Mouse (Mus musculus): ENCODE measurements around the gene Cxcl12. TPM values are rescaled to one million over a fixed set of nuclear protein-coding genes. Genes with fewer than 3 reads are reported as not detected.

The Cxcl12 gene
- polyA plus RNA-seq, 1 experiment from 2014 or later, result 71.7 TPM

DNA sequence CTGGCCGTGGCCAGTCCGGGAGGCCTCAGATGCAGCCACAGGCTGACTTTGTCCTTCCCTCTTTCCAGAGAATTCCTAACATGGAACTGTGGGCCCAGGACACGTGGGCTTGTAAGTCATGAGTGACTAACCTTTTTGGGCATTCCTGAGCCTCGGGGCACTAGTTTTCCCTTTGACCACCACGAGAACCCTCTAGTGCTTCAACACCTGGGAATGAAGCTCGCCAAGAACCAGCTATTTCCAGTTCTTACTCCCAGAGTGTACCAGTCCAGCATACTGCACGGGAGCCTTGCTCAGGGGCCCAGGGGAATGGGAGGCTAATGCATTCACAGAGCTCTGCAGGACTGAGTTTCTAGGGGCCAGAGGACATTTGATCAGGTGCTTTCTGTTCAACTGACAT is 24.3 kb downstream of the Cxcl12 start:
- no peak for ATAC-seq
- WGBS, result 89% methylated on average over 7 of the region's 7 CpGs
- H3K4me3 ChIP-seq (ENCODE audit: low read length), result no peak overlapping the region
- no peak overlapping the region for H3K4me2 ChIP-seq (ENCODE audit: low read length)
- H3K9ac ChIP-seq (ENCODE audit: low read depth, low read length), result no peak overlapping the region
- H3K4me1 ChIP-seq (ENCODE audit: control insufficient read depth, insufficient read depth, low read depth, low read length), result no peaks in the 10 kb centered on the region
- no peaks in the 10 kb centered on the region for H3K36me3 ChIP-seq (ENCODE audit: control insufficient read depth, insufficient read depth, low read length)
- no peak overlapping the region for H3K27ac ChIP-seq (ENCODE audit: low read depth, low read length)
- H3K9me3 ChIP-seq (ENCODE audit: control insufficient read depth, low read length), result no peaks in the 10 kb centered on the region
- no peaks in the 10 kb centered on the region for H3K27me3 ChIP-seq (replicated peaks; ENCODE audit: control insufficient read depth, insufficient read depth, low read length)

DNA sequence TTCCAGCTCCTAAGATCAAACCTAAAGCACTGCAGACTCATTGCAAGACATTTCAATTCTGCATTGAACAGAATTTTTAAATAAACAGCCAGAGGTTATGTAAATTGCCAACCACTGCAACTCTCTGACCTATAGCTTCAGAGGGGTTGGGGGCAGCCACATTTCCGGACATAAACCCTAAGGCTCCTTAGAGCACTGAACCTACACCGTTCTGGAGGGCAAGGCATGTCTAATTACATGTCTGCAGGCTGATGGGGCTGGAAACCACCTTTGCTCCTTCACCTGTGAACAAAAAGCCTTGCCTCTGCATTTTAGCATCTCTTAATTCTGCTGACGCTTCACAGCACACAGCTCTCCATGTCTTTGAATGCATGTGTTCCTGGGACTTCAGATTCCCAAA is 26.9 kb downstream of the Cxcl12 start:
- WGBS, result 79% methylated on average over 3 of the region's 3 CpGs
- ATAC-seq, result no peak

DNA sequence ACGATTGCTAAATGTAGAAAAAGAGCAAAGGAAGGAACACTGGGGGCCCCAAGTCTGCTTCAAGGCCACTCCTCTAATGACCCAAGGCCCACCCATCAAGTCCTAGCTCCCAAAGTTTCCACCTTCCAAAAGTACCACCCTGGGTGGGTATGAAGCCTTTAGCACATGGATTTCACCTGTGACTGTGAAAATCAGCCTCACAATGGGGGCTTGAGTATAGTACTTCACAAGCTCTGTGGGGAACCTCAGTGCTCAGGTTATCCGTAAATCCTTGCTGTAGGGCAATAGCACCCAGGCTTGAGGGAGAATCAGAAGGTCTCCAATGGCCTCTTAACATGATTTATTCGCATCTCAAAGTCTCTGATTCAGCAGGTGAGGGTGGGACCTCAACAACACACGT is 30.5 kb downstream of the Cxcl12 start:
- H3K4me2 ChIP-seq (ENCODE audit: low read length), result no peak overlapping the region
- H3K9ac ChIP-seq (ENCODE audit: low read depth, low read length), result no peak overlapping the region
- no peaks in the 10 kb centered on the region for H3K27me3 ChIP-seq (replicated peaks; ENCODE audit: control insufficient read depth, insufficient read depth, low read length)
- no peak for ATAC-seq
- 81% methylated on average over 4 of the region's 4 CpGs for WGBS
- H3K9me3 ChIP-seq (ENCODE audit: control insufficient read depth, low read length), result no peaks in the 10 kb centered on the region
- no peak overlapping the region for H3K4me3 ChIP-seq (ENCODE audit: low read length)
- H3K36me3 ChIP-seq (ENCODE audit: control insufficient read depth, insufficient read depth, low read length), result no peaks in the 10 kb centered on the region
- H3K4me1 ChIP-seq (ENCODE audit: control insufficient read depth, insufficient read depth, low read depth, low read length), result no peaks in the 10 kb centered on the region
- H3K27ac ChIP-seq (ENCODE audit: low read depth, low read length), result no peak overlapping the region

More for the DNA sequence above, 26.9 kb downstream of the Cxcl12 start:
- Histone ChIP-seq H3K27me3 (replicated peaks; ENCODE audit: control insufficient read depth, insufficient read depth, low read length) (no peaks in the 10 kb centered on the region), H3K4me3 (ENCODE audit: low read length) (no peak overlapping the region), H3K9me3 (ENCODE audit: control insufficient read depth, low read length) (no peaks in the 10 kb centered on the region), H3K9ac (ENCODE audit: low read depth, low read length) (no peak overlapping the region), H3K4me2 (ENCODE audit: low read length) (no peak overlapping the region), H3K27ac (ENCODE audit: low read depth, low read length) (no peak overlapping the region), H3K36me3 (ENCODE audit: control insufficient read depth, insufficient read depth, low read length) (no peaks in the 10 kb centered on the region), H3K4me1 (ENCODE audit: control insufficient read depth, insufficient read depth, low read depth, low read length) (no peaks in the 10 kb centered on the region)

DNA sequence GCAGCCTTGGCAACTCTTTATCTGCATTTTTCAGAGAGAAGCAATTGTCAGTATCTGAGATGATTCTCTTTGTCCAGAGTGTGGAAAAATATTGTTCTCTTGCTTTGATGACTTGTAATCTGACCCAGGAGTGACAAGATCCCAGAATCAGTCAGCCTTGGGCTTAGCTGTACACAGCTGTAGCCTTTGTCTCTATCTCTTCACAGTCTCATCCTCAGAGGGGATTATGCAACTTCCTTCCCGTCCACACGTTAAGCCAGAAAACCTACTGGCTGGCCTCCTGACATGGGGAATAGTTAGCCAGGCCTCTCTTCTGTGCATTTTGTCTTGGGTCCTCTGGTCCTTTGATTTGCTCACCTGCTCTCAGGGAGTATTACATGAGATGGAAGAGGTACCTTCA is 31.4 kb downstream of the Cxcl12 start:
- WGBS, result 53% methylated on average over 2 of the region's 2 CpGs
- H3K27me3 ChIP-seq (replicated peaks; ENCODE audit: control insufficient read depth, insufficient read depth, low read length), result no peaks in the 10 kb centered on the region
- H3K4me3 ChIP-seq (ENCODE audit: low read length), result no peak overlapping the region
- H3K4me1 ChIP-seq (ENCODE audit: control insufficient read depth, insufficient read depth, low read depth, low read length), result no peaks in the 10 kb centered on the region
- no peak overlapping the region for H3K27ac ChIP-seq (ENCODE audit: low read depth, low read length)
- ATAC-seq, result no peak
- H3K9me3 ChIP-seq (ENCODE audit: control insufficient read depth, low read length), result no peaks in the 10 kb centered on the region
- no peak overlapping the region for H3K9ac ChIP-seq (ENCODE audit: low read depth, low read length)
- no peaks in the 10 kb centered on the region for H3K36me3 ChIP-seq (ENCODE audit: control insufficient read depth, insufficient read depth, low read length)
- H3K4me2 ChIP-seq (ENCODE audit: low read length), result no peak overlapping the region

DNA sequence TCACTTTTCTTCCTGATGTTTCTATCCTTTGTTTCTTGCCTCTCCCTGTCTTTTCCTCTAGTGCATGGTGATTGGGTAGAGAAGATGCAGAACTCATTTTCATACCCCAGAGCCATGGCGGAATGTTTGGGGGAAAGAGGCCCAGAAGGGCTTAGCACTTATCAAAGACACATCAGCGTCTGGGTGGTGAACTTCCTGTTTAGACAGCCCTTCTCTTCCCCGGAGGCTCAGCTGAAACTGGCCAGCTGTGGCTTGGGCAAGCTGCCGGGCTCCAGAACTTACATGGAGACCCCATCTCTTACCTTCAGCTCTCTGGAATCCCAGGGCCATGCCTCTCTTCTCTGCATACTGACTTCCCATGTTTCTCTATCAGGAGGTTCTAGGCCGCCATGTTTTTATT is 32.6 kb downstream of the Cxcl12 start:
- Histone ChIP-seq H3K9me3 (ENCODE audit: control insufficient read depth, low read length) (no peaks in the 10 kb centered on the region), H3K9ac (ENCODE audit: low read depth, low read length) (no peak overlapping the region), H3K4me2 (ENCODE audit: low read length) (no peak overlapping the region), H3K27ac (ENCODE audit: low read depth, low read length) (no peak overlapping the region), H3K4me3 (ENCODE audit: low read length) (no peak overlapping the region), H3K27me3 (replicated peaks; ENCODE audit: control insufficient read depth, insufficient read depth, low read length) (no peaks in the 10 kb centered on the region), H3K4me1 (ENCODE audit: control insufficient read depth, insufficient read depth, low read depth, low read length) (no peaks in the 10 kb centered on the region), H3K36me3 (ENCODE audit: control insufficient read depth, insufficient read depth, low read length) (no peaks in the 10 kb centered on the region)
- no peak for ATAC-seq
- WGBS, result 92% methylated on average over 5 of the region's 5 CpGs

DNA sequence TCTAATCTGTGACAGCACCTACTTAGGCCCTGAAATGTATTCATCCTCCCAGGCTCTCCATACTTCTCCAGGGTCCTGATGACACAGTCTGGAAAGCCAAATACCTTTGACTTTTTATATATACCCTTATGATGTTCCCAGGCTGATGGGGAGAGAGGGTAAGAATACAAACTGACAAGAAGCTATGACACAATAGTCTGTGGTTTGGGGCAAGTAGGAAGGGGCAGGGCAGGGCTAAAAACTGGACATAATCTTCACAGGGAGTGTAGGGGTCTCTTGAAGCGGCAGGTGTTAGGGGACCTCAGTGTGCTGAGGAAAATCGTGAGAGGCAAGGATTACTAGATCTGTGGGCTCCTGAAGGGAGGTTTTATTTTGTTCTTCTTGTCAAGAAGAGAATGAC is 33.1 kb downstream of the Cxcl12 start:
- H3K4me2 ChIP-seq (ENCODE audit: low read length), result no peak overlapping the region
- no peak overlapping the region for H3K9ac ChIP-seq (ENCODE audit: low read depth, low read length)
- H3K36me3 ChIP-seq (ENCODE audit: control insufficient read depth, insufficient read depth, low read length), result no peaks in the 10 kb centered on the region
- H3K4me3 ChIP-seq (ENCODE audit: low read length), result no peak overlapping the region
- H3K4me1 ChIP-seq (ENCODE audit: control insufficient read depth, insufficient read depth, low read depth, low read length), result no peaks in the 10 kb centered on the region
- H3K27ac ChIP-seq (ENCODE audit: low read depth, low read length), result no peak overlapping the region
- 91% methylated on average over 2 of the region's 2 CpGs for WGBS
- no peak for ATAC-seq
- H3K9me3 ChIP-seq (ENCODE audit: control insufficient read depth, low read length), result no peaks in the 10 kb centered on the region
- no peaks in the 10 kb centered on the region for H3K27me3 ChIP-seq (replicated peaks; ENCODE audit: control insufficient read depth, insufficient read depth, low read length)

DNA sequence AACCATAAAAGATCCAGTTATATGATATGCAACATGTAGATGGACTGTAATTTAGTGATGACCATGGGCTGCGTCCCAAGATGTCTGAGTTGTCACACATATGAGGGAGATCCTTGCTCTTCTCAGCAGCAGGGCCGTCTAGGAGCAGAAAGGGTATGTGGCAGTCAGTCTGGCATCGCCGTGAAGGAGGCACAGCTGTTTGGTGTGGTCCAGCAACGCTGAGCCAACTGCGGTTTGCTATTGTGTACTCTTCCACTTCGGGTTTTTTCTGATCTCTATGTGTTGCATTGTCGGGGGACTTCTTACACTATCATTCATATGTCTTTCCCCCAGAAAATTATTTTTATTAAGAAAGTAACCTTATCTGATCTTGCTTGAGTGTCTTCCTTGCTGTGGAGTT is 33.5 kb downstream of the Cxcl12 start:
- WGBS, result 85% methylated on average over 8 of the region's 8 CpGs
- Histone ChIP-seq H3K4me1 (ENCODE audit: control insufficient read depth, insufficient read depth, low read depth, low read length) (no peaks in the 10 kb centered on the region), H3K4me2 (ENCODE audit: low read length) (no peak overlapping the region), H3K9me3 (ENCODE audit: control insufficient read depth, low read length) (no peaks in the 10 kb centered on the region), H3K36me3 (ENCODE audit: control insufficient read depth, insufficient read depth, low read length) (no peaks in the 10 kb centered on the region), H3K27ac (ENCODE audit: low read depth, low read length) (no peak overlapping the region), H3K4me3 (ENCODE audit: low read length) (no peak overlapping the region), H3K27me3 (replicated peaks; ENCODE audit: control insufficient read depth, insufficient read depth, low read length) (no peaks in the 10 kb centered on the region), H3K9ac (ENCODE audit: low read depth, low read length) (no peak overlapping the region)
- no peak for ATAC-seq

DNA sequence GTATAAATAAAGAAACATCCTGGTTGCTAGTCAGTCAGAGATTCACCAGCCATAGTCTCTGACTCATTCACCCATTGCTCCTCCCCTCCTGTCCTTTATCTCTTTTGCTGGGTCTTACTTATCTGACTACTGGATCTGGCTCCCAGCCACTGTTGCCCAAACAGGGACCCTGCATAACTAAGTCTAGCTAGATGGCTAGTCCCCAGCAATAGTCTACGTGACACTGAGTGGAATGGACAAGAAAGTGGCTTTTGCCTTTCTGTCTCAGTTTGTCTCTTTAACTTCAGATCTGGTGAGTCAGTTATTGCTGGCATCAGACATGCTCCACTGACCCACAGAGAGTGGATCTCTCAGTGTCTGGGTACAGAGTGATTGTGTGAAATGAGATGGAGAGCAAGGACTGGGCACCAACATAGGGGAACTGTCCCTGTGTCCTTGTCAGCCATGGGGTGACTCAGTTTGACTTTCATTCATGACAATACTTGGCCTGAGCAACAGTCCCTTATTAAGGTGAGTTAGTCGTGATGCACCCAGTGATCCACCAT is 34.6 kb downstream of the Cxcl12 start:
- no peaks in the 10 kb centered on the region for H3K4me1 ChIP-seq (ENCODE audit: control insufficient read depth, insufficient read depth, low read depth, low read length)
- no peaks in the 10 kb centered on the region for H3K27me3 ChIP-seq (replicated peaks; ENCODE audit: control insufficient read depth, insufficient read depth, low read length)
- no peak overlapping the region for H3K4me2 ChIP-seq (ENCODE audit: low read length)
- ATAC-seq, result no peak
- H3K36me3 ChIP-seq (ENCODE audit: control insufficient read depth, insufficient read depth, low read length), result no peaks in the 10 kb centered on the region
- H3K9ac ChIP-seq (ENCODE audit: low read depth, low read length), result no peak overlapping the region
- H3K9me3 ChIP-seq (ENCODE audit: control insufficient read depth, low read length), result no peaks in the 10 kb centered on the region
- H3K4me3 ChIP-seq (ENCODE audit: low read length), result no peak overlapping the region
- no peak overlapping the region for H3K27ac ChIP-seq (ENCODE audit: low read depth, low read length)
- WGBS, result 83% methylated on average over 2 of the region's 2 CpGs

DNA sequence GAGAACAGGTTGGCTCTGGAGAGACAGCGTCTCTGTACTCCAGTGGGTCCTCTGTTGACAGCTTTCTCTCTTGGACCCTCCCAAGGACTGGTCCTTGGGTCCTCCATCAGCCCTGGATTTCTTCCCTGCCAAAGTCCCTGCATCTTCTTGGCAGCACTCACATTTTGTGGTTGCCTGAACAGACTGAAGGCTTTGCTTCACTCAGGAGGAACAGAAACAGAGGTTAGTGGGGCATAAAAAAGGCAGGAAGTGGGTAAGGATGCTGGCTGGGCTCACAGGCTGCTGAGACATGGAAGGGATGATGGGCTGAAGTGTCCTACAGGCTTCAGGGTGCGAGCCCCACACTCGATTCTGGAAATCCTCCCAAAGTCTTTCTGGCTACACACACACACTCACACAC is 35.8 kb downstream of the Cxcl12 start:
- 94% methylated on average over 3 of the region's 3 CpGs for WGBS
- Histone ChIP-seq H3K4me2 (ENCODE audit: low read length) (no peak overlapping the region), H3K9ac (ENCODE audit: low read depth, low read length) (no peak overlapping the region), H3K9me3 (ENCODE audit: control insufficient read depth, low read length) (no peaks in the 10 kb centered on the region), H3K27ac (ENCODE audit: low read depth, low read length) (no peak overlapping the region), H3K27me3 (replicated peaks; ENCODE audit: control insufficient read depth, insufficient read depth, low read length) (no peaks in the 10 kb centered on the region), H3K4me3 (ENCODE audit: low read length) (no peak overlapping the region), H3K4me1 (ENCODE audit: control insufficient read depth, insufficient read depth, low read depth, low read length) (no peaks in the 10 kb centered on the region), H3K36me3 (ENCODE audit: control insufficient read depth, insufficient read depth, low read length) (no peaks in the 10 kb centered on the region)
- no peak for ATAC-seq

DNA sequence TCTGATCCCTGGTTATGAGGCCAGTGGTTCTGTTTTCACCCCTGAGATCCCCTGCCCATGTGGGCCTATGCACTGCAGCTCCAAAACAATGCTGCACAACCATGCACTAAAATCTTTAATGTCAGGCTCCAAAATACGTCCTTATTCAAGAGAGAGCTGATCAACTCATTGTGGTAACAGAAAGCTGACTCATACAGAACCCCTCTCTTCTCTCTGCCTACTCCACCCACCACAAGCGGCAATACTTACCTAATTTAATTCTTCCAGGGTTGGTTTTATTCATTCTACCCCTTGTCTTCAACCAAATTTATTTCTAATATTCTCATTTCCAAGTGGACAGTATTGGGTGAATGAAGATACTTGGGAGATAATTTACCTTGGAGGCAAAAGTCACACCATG is 38.5 kb downstream of the Cxcl12 start:
- Histone ChIP-seq H3K27me3 (replicated peaks; ENCODE audit: control insufficient read depth, insufficient read depth, low read length) (no peaks in the 10 kb centered on the region), H3K4me3 (ENCODE audit: low read length) (no peak overlapping the region), H3K36me3 (ENCODE audit: control insufficient read depth, insufficient read depth, low read length) (no peaks in the 10 kb centered on the region), H3K9ac (ENCODE audit: low read depth, low read length) (no peak overlapping the region), H3K4me1 (ENCODE audit: control insufficient read depth, insufficient read depth, low read depth, low read length) (no peaks in the 10 kb centered on the region), H3K4me2 (ENCODE audit: low read length) (no peak overlapping the region), H3K9me3 (ENCODE audit: control insufficient read depth, low read length) (no peaks in the 10 kb centered on the region), H3K27ac (ENCODE audit: low read depth, low read length) (no peak overlapping the region)
- no peak for ATAC-seq
- WGBS, result 80% methylated on average over 2 of the region's 2 CpGs
